Mouse (Mus musculus) liver, postnatal 0 days (tissue): Measurements from ENCODE around the gene Pklr. TPM values are rescaled to one million over a fixed set of nuclear protein-coding genes. Genes with fewer than 3 reads are reported as not detected.

Experiments used
- ATAC-seq: fragments of 200-750 bp; cut with Nextera tagmentation; 2 replicates; pipeline ENCODE4 v1.8.0; 2017; ENCODE audit warnings: mild to moderate bottlenecking, moderate library complexity
- DNase-seq: peaks from one replicate; pipeline ENCODE4 v3.0.0-alpha.2; 2016
- H3K27ac ChIP-seq: fragments of 300-500 bp; sonication (generic); 2 replicates; pipeline ENCODE4 v1.5.1; 2014; ENCODE audit warnings: antibody characterized with exemption, moderate library complexity, mild to moderate bottlenecking, low read depth
- H3K27me3 ChIP-seq: fragments of 300-500 bp; sonication (generic); 2 replicates; pipeline ENCODE4 v1.6.1; 2014; ENCODE audit warnings: low read length, control low read depth, mixed read lengths; ENCODE audit not compliant: insufficient read depth
- H3K36me3 ChIP-seq: fragments of 300-500 bp; sonication (generic); replicated peaks from 2 replicates; pipeline ENCODE4 v1.6.1; 2014; ENCODE audit warnings: mild to moderate bottlenecking, control low read depth, low read length, moderate library complexity, mixed read lengths; ENCODE audit not compliant: insufficient read depth
- H3K4me1 ChIP-seq: fragments of 300-500 bp; sonication (generic); 2 replicates; pipeline ENCODE4 v1.6.1; 2014; ENCODE audit warnings: antibody characterized with exemption, mild to moderate bottlenecking, control low read depth; ENCODE audit not compliant: insufficient read depth
- H3K4me2 ChIP-seq: fragments of 300-500 bp; sonication (generic); 2 replicates; pipeline ENCODE4 v1.6.1; 2014; ENCODE audit warnings: low read depth, mild to moderate bottlenecking, low read length, moderate library complexity, mixed read lengths
- H3K4me3 ChIP-seq: fragments of 300-500 bp; sonication (generic); 2 replicates; pipeline ENCODE4 v1.5.1; 2014; ENCODE audit warnings: low read depth, low read length
- H3K9ac ChIP-seq: fragments of 300-500 bp; sonication (generic); replicated peaks from 2 replicates; pipeline ENCODE4 v1.6.1; 2014; ENCODE audit warnings: mild to moderate bottlenecking, moderate library complexity
- H3K9me3 ChIP-seq: fragments of 300-500 bp; sonication (generic); 2 replicates; pipeline ENCODE4 v1.6.1; 2016; ENCODE audit warnings: mild to moderate bottlenecking, control low read depth, low read length, mixed read lengths
- CTCF ChIP-seq: sonication (generic); IDR thresholded peaks from 2 replicates; pipeline ENCODE4 v1.5.1; 2016; ENCODE audit warnings: antibody characterized with exemption, low read depth
- EP300 ChIP-seq: IDR thresholded peaks from 2 replicates; pipeline ENCODE4 v1.6.1; 2016; ENCODE audit warnings: antibody characterized with exemption, low read depth, mild to moderate bottlenecking
- WGBS: fragments of 180-500 bp; shearing (Covaris S2); extraction: QIAGEN DNeasy Blood & Tissue Kit; methylation state at CpG from one replicate; pipeline ENCODE4 v1.1.7; 2014; ENCODE audit not compliant: insufficient replicate concordance; 5-methylcytosine and 5-hydroxymethylcytosine counted together
- polyA plus RNA-seq: library from polyadenylated mRNA; unstranded; fragments of >200 nt; fragmentation: Nextera tagmentation; extraction: Ambion mirVana; gene quantifications from 2 replicates; pipeline ENCODE4 v1.2.1, GENCODE M21; 2015

The Pklr gene
- polyA plus RNA-seq, 1 experiment from 2014 or later = 27.8 TPM

DNA sequence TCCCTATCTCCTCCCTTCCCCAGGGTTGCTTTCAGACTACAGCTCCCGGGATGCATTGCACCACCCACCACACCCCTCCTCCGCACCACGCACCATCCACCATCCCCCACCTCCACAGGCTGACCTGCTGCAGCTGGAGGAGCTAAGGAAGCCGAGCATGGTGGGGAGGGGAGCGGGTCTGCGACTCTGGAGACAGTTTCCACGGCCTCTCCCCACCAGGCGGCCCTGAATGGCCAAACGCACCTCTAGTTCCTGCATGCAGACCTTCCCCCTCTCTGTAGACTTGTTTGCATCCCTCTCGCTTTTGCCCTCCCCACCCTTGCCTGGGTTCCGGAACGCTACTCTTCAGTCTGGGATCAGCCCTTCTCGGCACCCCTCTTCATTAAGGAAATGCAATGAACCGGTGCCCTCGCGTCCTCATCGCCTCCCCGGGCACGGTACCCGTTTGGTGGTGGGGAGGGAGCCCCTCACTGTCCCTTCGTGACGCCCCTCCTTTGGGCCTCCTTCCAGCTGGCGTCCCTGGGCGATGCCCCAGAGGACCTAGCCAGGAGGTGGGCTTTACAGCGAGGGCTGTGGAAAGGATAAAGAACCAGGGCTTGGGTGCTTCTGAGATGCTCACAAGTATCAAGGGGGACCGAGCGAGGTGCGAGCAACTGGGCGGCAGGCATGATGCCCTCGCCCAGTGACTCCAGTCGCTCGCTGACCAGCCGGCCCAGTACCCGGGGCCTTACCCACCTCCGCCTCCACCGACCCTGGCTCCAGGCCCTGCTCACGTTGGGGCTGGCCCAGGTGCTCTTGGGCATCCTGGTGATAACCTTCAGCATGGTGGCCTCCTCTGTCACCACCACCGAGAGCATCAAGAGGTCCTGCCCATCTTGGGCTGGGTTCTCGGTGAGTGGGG lies 47.4 kb downstream of the Pklr start, which contains the start of gene Fam189b:
Gene Fam189b (plus strand): TSS at position 86 of the 901 bp plus-strand sequence.
- ATAC-seq = peak; percentile 87
- 0 out of 2 replicates have a peak within 1 kb of the TSS, but pooled peaks have one; percentile 8 for H3K27ac ChIP-seq

DNA sequence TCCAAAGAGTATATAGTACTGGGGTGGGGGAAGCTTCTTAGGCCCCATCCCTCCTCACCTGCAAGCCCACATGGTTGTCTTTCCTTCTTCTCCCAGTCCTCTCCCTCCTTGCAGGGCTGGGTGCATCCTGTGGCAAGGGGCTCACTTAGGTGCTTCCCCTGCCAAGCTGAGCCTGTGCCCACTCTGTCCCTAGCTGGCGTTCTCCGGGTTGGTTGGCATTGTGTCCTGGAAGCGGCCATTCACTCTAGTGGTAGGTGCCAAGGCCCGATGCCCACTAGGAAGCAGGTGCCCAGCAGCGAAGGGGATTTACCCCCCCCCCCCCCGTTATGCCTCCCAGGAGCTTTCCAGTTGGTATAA lies 48.0 kb downstream of the Pklr start:
- no peak overlapping the region for H3K27ac ChIP-seq
- WGBS = 79% methylated on average over 6 of the region's 6 CpGs
- H3K36me3 ChIP-seq = peaks cover 29% of the 10 kb centered on the region
- peaks cover 17% of the 10 kb centered on the region for H3K4me1 ChIP-seq
- H3K4me3 ChIP-seq = no peak overlapping the region
- peak overlapping the region; percentile 85 for H3K4me2 ChIP-seq
- no peaks in the 10 kb centered on the region for H3K9me3 ChIP-seq
- DNase-seq = no peak
- 0 out of 2 replicates have a peak overlapping the region, but pooled peaks have one; percentile 61 for H3K9ac ChIP-seq
- TF ChIP-seq EP300 = no peak
- TF ChIP-seq CTCF = no peak
- no peak for ATAC-seq
- no peaks in the 10 kb centered on the region for H3K27me3 ChIP-seq

More for the DNA sequence above, 47.4 kb downstream of the Pklr start, which contains the start of gene Fam189b:
- Histone ChIP-seq H3K9ac (peak within 1 kb of the TSS; percentile 61), H3K4me1 (peaks cover 22% of the 10 kb centered on the region), H3K36me3 (peaks cover 30% of the 10 kb centered on the region), H3K27me3 (no peaks in the 10 kb centered on the region), H3K4me3 (peak within 1 kb of the TSS; percentile 53), H3K4me2 (peak within 1 kb of the TSS; percentile 85), H3K9me3 (no peaks in the 10 kb centered on the region)
- 13% methylated on average over 38 of the region's 39 CpGs for WGBS
- peak; percentile 78 for DNase-seq
- no peak for TF ChIP-seq EP300
- TF ChIP-seq CTCF = no peak

DNA sequence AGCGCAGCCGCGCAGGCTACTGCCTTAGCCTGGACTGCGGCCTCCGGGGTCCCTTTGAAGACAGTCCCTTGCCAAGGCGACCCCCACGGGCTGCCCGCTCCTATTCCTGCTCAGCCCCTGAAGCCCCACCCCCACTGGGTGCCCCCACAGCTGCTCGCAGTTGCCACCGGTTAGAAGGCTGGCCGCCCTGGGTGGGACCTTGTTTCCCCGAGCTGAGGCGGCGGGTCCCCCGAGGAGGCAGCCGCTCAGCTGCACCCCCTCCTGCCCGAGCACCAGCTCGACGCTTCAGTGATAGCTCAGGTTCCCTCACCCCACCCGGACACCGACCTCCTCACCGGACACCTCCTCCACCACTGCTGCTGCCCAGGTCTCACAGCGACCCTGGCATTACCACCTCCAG lies 51.3 kb downstream of the Pklr start:
- no peak overlapping the region for H3K4me3 ChIP-seq
- H3K4me1 ChIP-seq = peaks cover 16% of the 10 kb centered on the region
- WGBS = 53% methylated on average over 23 of the region's 23 CpGs
- no peak for TF ChIP-seq CTCF
- no peak for TF ChIP-seq EP300
- H3K36me3 ChIP-seq = peaks cover 4% of the 10 kb centered on the region
- peak overlapping the region; percentile 29; the same call in 1 of the 2 replicates for H3K4me2 ChIP-seq
- no peak overlapping the region for H3K9ac ChIP-seq
- DNase-seq = no peak
- no peak for ATAC-seq
- no peaks in the 10 kb centered on the region for H3K27me3 ChIP-seq
- 0 out of 2 replicates have a peak overlapping the region, but pooled peaks have one; percentile 16 for H3K27ac ChIP-seq
- no peaks in the 10 kb centered on the region for H3K9me3 ChIP-seq

DNA sequence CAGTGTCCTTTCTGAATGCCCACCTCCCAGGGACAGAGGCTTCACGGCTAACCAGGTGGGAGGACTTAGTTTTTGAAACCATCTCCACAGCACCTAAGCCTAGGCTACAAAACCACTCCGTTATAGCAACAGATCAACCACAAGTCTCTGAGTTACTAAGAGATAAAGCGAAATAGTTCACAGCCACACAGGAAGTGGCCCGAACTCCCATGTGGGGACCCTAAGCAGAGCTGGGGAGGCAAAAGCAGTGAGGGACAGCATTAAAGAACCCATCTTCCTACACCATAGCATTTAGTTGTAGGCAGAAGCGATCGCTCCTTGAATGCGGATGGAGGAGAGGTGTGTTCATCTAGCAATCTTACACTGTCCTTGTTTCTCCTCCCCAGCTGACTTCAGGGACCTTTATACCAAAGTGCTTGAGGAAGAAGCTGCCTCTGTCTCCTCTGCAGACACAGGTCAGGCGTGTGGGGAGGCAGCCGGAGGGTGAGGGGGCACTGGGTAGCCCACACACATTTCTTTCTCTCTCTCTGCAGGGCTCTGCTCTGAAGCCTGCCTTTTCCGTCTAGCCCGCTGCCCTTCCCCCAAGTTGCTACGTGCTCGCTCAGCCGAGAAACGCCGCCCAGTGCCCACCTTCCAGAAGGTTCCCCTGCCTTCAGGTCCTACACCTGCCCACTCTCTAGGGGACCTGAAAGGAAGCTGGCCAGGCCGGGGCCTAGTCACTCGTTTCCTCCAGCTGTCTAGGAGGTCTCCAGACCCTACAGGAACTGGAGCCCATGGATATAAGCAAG lies 51.9 kb downstream of the Pklr start:
- Histone ChIP-seq H3K4me1 (peaks cover 9% of the 10 kb centered on the region), H3K27ac (0 out of 2 replicates have a peak overlapping the region, but pooled peaks have one; percentile 16), H3K27me3 (no peaks in the 10 kb centered on the region), H3K4me2 (peak overlapping the region; percentile 29; the same call in 1 of the 2 replicates), H3K9ac (no peak overlapping the region), H3K36me3 (no peaks in the 10 kb centered on the region), H3K9me3 (no peaks in the 10 kb centered on the region), H3K4me3 (no peak overlapping the region)
- TF ChIP-seq EP300 = no peak
- TF ChIP-seq CTCF = no peak
- DNase-seq (no peak), ATAC-seq (no peak)
- 63% methylated on average over 18 of the region's 18 CpGs for WGBS

DNA sequence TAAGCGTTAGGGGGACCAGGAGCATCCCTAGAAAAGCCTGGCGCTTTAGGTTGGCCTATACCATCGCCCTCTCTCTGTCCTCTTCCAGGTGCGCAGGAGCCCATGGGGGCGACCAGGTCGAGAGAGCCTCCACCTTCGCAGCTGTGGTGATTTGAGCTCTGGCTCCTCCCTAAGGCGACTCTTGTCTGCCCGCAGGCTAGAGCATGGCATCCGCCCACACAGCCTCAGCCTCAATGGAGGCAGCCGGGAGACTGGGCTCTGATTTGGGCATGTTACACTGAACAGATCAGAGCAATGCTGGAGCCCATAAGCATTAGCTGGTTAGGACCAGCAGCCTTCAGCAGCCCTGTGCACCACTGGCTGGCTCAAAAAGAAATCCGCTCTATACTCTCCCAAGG lies 52.5 kb downstream of the Pklr start:
- no peak for TF ChIP-seq EP300
- no peak for TF ChIP-seq CTCF
- Histone ChIP-seq H3K9me3 (no peaks in the 10 kb centered on the region), H3K27ac (no peak overlapping the region), H3K36me3 (no peaks in the 10 kb centered on the region), H3K4me1 (peaks cover 3% of the 10 kb centered on the region), H3K27me3 (no peaks in the 10 kb centered on the region), H3K9ac (no peak overlapping the region), H3K4me2 (no peak overlapping the region), H3K4me3 (no peak overlapping the region)
- 79% methylated on average over 12 of the region's 12 CpGs for WGBS
- ATAC-seq (no peak), DNase-seq (no peak)

DNA sequence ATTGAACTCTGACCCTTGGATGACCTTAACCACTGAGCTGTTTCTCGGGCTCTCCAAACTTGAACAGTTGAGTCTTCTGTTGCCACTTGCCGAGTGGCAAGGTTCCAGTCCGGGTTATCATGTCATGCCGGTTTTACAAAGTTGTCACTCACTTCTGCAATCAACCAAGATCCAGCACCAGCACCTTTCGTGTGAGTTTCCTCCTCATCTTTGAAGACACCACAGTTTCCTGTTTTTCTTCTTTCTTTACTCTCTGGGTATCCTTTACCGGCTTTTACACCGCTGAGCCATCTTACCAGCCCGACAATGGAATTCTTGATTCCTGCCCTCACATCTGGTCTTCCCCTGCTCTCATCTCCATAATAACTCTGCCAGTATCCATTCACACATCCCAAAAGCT lies 54.5 kb downstream of the Pklr start:
- DNase-seq = no peak
- H3K9ac ChIP-seq = no peak overlapping the region
- WGBS = 29% methylated on average over 8 of the region's 8 CpGs
- H3K4me2 ChIP-seq = no peak overlapping the region
- TF ChIP-seq CTCF = no peak
- TF ChIP-seq EP300 = no peak
- no peaks in the 10 kb centered on the region for H3K4me1 ChIP-seq
- no peak overlapping the region for H3K27ac ChIP-seq
- ATAC-seq = no peak
- no peaks in the 10 kb centered on the region for H3K27me3 ChIP-seq
- H3K9me3 ChIP-seq = no peaks in the 10 kb centered on the region
- H3K36me3 ChIP-seq = no peaks in the 10 kb centered on the region
- no peak overlapping the region for H3K4me3 ChIP-seq
